Mouse (Mus musculus) CH12.LX (cell line): ENCODE results near the gene Vac14.

Experiments
- CHD1 ChIP-seq: IDR thresholded peaks from 2 replicates; pipeline ENCODE4 v1.6.1; 2012; ENCODE audit warnings: low read depth, low read length, improper control_type of control experiment, inconsistent platforms
- CTCF ChIP-seq, 2 experiments: IDR thresholded peaks in 1 of 2; conservative IDR thresholded peaks in 1 of 2; 2 replicates each; pipeline ENCODE4 v1.5.1; 2011 to 2012; ENCODE audit warnings: low read depth in 2 of 2, low read length in 2 of 2, improper control_type of control experiment in 1 of 2, inconsistent platforms in 1 of 2, mild to moderate bottlenecking in 1 of 2, moderate library complexity in 1 of 2
- E2F4 ChIP-seq: IDR thresholded peaks from 2 replicates; pipeline ENCODE4 v1.6.1; 2011; ENCODE audit warnings: low read depth, low read length, improper control_type of control experiment; ENCODE audit not compliant: insufficient replicate concordance
- ELF1 ChIP-seq: IDR thresholded peaks from 2 replicates; pipeline ENCODE4 v1.6.1; 2014; ENCODE audit warnings: low read depth, mild to moderate bottlenecking, inconsistent platforms, low read length, improper control_type of control experiment
- MAFK ChIP-seq: IDR thresholded peaks from 2 replicates; pipeline ENCODE4 v1.6.1; 2011; ENCODE audit warnings: low read length, improper control_type of control experiment; ENCODE audit not compliant: insufficient replicate concordance
- MAX ChIP-seq: IDR thresholded peaks from 2 replicates; pipeline ENCODE4 v1.6.1; 2011; ENCODE audit warnings: low read length, improper control_type of control experiment
- MYC ChIP-seq: IDR thresholded peaks from 2 replicates; pipeline ENCODE4 v1.6.1; 2011; ENCODE audit warnings: low read depth, mild to moderate bottlenecking, improper control_type of control experiment, low read length
- NRF1 ChIP-seq: IDR thresholded peaks from 2 replicates; pipeline ENCODE4 v1.6.1; 2014; ENCODE audit warnings: low read depth, mild to moderate bottlenecking, inconsistent platforms, low read length, improper control_type of control experiment, moderate library complexity
- POLR2A ChIP-seq: IDR thresholded peaks from 2 replicates; pipeline ENCODE4 v1.6.1; 2011; ENCODE audit warnings: low read depth, mild to moderate bottlenecking, improper control_type of control experiment, low read length
- RCOR1 ChIP-seq: conservative IDR thresholded peaks from 2 replicates; pipeline ENCODE4 v1.6.1; 2012; ENCODE audit warnings: low read depth, mild to moderate bottlenecking, inconsistent platforms, low read length, improper control_type of control experiment
- SMC3 ChIP-seq: IDR thresholded peaks from 2 replicates; pipeline ENCODE4 v1.6.1; 2011; ENCODE audit warnings: low read depth, low read length, improper control_type of control experiment
- TBP ChIP-seq: conservative IDR thresholded peaks from 2 replicates; pipeline ENCODE4 v1.6.1; 2011; ENCODE audit warnings: low read depth, low read length, improper control_type of control experiment
- ZMIZ1 ChIP-seq: IDR thresholded peaks from 2 replicates; pipeline ENCODE4 v1.6.1; 2012; ENCODE audit warnings: low read depth, mild to moderate bottlenecking, inconsistent platforms, low read length, improper control_type of control experiment

DNA sequence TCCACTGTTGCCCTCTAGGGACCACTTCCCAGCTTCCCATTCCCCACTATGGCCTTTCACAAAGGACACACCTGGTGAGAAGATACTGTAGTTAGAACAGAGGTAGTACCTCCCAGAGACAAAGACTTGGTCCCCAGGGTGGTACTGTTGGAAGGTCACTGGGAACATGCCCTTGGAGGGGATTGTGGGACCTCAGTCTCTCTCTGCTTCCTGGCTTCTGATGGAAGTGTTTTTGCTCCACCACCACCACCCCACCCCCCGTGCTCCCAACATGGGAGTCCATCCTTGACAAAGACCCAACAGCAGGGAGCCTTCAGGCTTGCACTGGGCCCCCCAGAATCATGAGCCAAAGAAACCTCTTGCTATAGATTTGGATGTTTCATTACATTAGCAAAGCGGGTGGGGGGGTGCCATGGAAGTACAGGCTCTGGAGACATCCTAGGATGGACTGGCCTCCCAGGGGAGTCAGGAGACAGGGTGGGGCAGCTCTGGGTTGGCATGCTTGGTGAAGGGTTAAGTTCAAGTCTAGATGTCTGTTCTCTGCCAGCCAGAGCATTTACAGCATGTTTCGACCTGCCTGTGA is 88.0 kb downstream of the Vac14 start:
- no peak for TF ChIP-seq CTCF (conservative IDR thresholded peaks at IDR 0.05 in 1 of 2, IDR thresholded peaks at IDR 0.05 in 1 of 2; ENCODE audit: low read depth in 2 of 2, low read length in 2 of 2)
- no peak for TF ChIP-seq RCOR1
- TF ChIP-seq CHD1 = no peak
- no peak for TF ChIP-seq NRF1
- TF ChIP-seq ZMIZ1 = no peak
- no peak for TF ChIP-seq ELF1
- no peak for TF ChIP-seq MAFK
- no peak for TF ChIP-seq SMC3
- TF ChIP-seq TBP = no peak
- TF ChIP-seq MAX = no peak
- TF ChIP-seq MYC = no peak
- no peak for TF ChIP-seq POLR2A
- TF ChIP-seq E2F4 = no peak
